In genomic region chr15:60641770-60642169, GRCm38 (mm10) we compare ENCODE assay signal across 20 mouse cellular contexts.
"Had no signal": no experiment of that assay in that cellular context is flagged by ENCODE, and none has a peak within 500 bp of the region (broad histone marks: within the 10 kb centered on the region; RNA-seq: fewer than 3 reads in every experiment).

No protein-coding gene starts in this region.

- H3K27ac ChIP-seq: intestine, embryonic 15.5 days; kidney, postnatal 0 days; layer of hippocampus, adult 2 months; limb, embryonic 10.5 days; limb, embryonic 13.5 days; liver, embryonic 12.5 days; liver, embryonic 15.5 days; lung, embryonic 15.5 days; macrophage; midbrain, embryonic 12.5 days; midbrain, embryonic 15.5 days; neural tube, embryonic 12.5 days; neural tube, embryonic 15.5 days had no signal

- H3K9me3 ChIP-seq: intestine, embryonic 15.5 days; limb, embryonic 10.5 days; limb, embryonic 13.5 days; liver, embryonic 12.5 days; liver, embryonic 15.5 days; lung, embryonic 15.5 days; midbrain, embryonic 12.5 days; midbrain, embryonic 15.5 days; neural tube, embryonic 12.5 days; neural tube, embryonic 15.5 days had no signal

- H3K4me1 ChIP-seq: intestine, embryonic 15.5 days; limb, embryonic 10.5 days; limb, embryonic 13.5 days; liver, embryonic 12.5 days; liver, embryonic 15.5 days; lung, embryonic 15.5 days; midbrain, embryonic 12.5 days; midbrain, embryonic 15.5 days; neural tube, embryonic 12.5 days; neural tube, embryonic 15.5 days had no signal

- H3K4me3 ChIP-seq: intestine, embryonic 15.5 days; layer of hippocampus, adult 2 months; limb, embryonic 10.5 days; limb, embryonic 13.5 days; liver, embryonic 12.5 days; liver, embryonic 15.5 days; lung, embryonic 15.5 days; midbrain, embryonic 12.5 days; midbrain, embryonic 15.5 days; neural tube, embryonic 12.5 days; neural tube, embryonic 15.5 days had no signal

- H3K27me3 ChIP-seq: intestine, embryonic 15.5 days; limb, embryonic 13.5 days; liver, embryonic 12.5 days; liver, embryonic 15.5 days; lung, embryonic 15.5 days; midbrain, embryonic 12.5 days; midbrain, embryonic 15.5 days; neural tube, embryonic 12.5 days; neural tube, embryonic 15.5 days had no signal

- DNase-seq: kidney, adult 18-20 months; layer of hippocampus, adult 9-11 months; liver; lung, adult 18-20 months; lung, postnatal 10 days; thymus, adult 18-20 months; thymus, postnatal 36 days had no signal

- H3K36me3 ChIP-seq: intestine, embryonic 15.5 days; limb, embryonic 10.5 days; limb, embryonic 13.5 days; liver, embryonic 12.5 days; liver, embryonic 15.5 days; lung, embryonic 15.5 days; midbrain, embryonic 12.5 days; midbrain, embryonic 15.5 days; neural tube, embryonic 12.5 days; neural tube, embryonic 15.5 days had no signal
